Mouse (Mus musculus): ENCODE measurements around the gene Rbpj. TPM values are rescaled to one million over a fixed set of nuclear protein-coding genes. Genes with fewer than 3 reads are reported as not detected.
"Not testable (repeated sequence)": the region's sequence is repeated elsewhere in the genome, so short reads cannot be mapped to it uniquely, and the experiment has no call there.

Rbpj gene
- polyA plus RNA-seq, 1 experiment: 6.0 TPM

GRCm38 (mm10) chr5:53670321-53670938, 204.5 kb downstream of the Rbpj start:
- TF ChIP-seq CTCF (IDR thresholded peaks at IDR 0.05; ENCODE audit: control insufficient read depth, insufficient read depth, insufficient replicate concordance, low read depth, low read length): no peak
- no peak for TF ChIP-seq POLR2A (IDR thresholded peaks at IDR 0.05; ENCODE audit: control insufficient read depth, low read depth, low read length)

GRCm38 (mm10) chr5:53671507-53671906, 205.6 kb downstream of the Rbpj start:
- Histone ChIP-seq H3K27ac (ENCODE audit: control insufficient read depth, insufficient read depth, low read depth, low read length) (no peak overlapping the region), H3K36me3 (ENCODE audit: control insufficient read depth, insufficient read depth, low read length) (no peaks in the 10 kb centered on the region), H3K4me3 (ENCODE audit: control insufficient read depth, low read depth, low read length) (no peak overlapping the region), H3K4me1 (ENCODE audit: control insufficient read depth, insufficient read depth, low read length) (peaks cover 3% of the 10 kb centered on the region; the same call in 1 of the 2 replicates), H3K27me3 (ENCODE audit: control insufficient read depth, insufficient read depth, low read length) (no peaks in the 10 kb centered on the region)
- TF ChIP-seq CTCF (IDR thresholded peaks at IDR 0.05; ENCODE audit: control insufficient read depth, insufficient read depth, insufficient replicate concordance, low read depth, low read length) (no peak), POLR2A (IDR thresholded peaks at IDR 0.05; ENCODE audit: control insufficient read depth, low read depth, low read length) (no peak)

More at GRCm38 (mm10) chr5:53670321-53670938, 204.5 kb downstream of the Rbpj start:
- no peak overlapping the region for H3K4me3 ChIP-seq (ENCODE audit: control insufficient read depth, low read depth, low read length)
- no peaks in the 10 kb centered on the region for H3K27me3 ChIP-seq (ENCODE audit: control insufficient read depth, insufficient read depth, low read length)
- no peak overlapping the region for H3K27ac ChIP-seq (ENCODE audit: control insufficient read depth, insufficient read depth, low read depth, low read length)
- H3K36me3 ChIP-seq (ENCODE audit: control insufficient read depth, insufficient read depth, low read length): no peaks in the 10 kb centered on the region
- H3K4me1 ChIP-seq (ENCODE audit: control insufficient read depth, insufficient read depth, low read length): peaks cover 3% of the 10 kb centered on the region; the same call in 1 of the 2 replicates

- Histone ChIP-seq H3K27ac (ENCODE audit: control insufficient read depth, insufficient read depth, low read depth, low read length) (no peak overlapping the region), H3K36me3 (ENCODE audit: control insufficient read depth, insufficient read depth, low read length) (no peaks in the 10 kb centered on the region), H3K27me3 (ENCODE audit: control insufficient read depth, insufficient read depth, low read length) (no peaks in the 10 kb centered on the region), H3K4me1 (ENCODE audit: control insufficient read depth, insufficient read depth, low read length) (peaks cover 3% of the 10 kb centered on the region; the same call in 1 of the 2 replicates), H3K4me3 (ENCODE audit: control insufficient read depth, low read depth, low read length) (no peak overlapping the region)
- TF ChIP-seq CTCF (IDR thresholded peaks at IDR 0.05; ENCODE audit: control insufficient read depth, insufficient read depth, insufficient replicate concordance, low read depth, low read length) (peak; percentile 78; the same call in 1 of the 2 replicates), POLR2A (IDR thresholded peaks at IDR 0.05; ENCODE audit: control insufficient read depth, low read depth, low read length) (no peak)
These were observed 206.4 kb downstream of the Rbpj start for GRCm38 (mm10) chr5:53672352-53672751.

- H3K36me3 ChIP-seq (ENCODE audit: control insufficient read depth, insufficient read depth, low read length); H3K27me3 ChIP-seq (ENCODE audit: control insufficient read depth, insufficient read depth, low read length); H3K4me3 ChIP-seq (ENCODE audit: control insufficient read depth, low read depth, low read length); H3K4me1 ChIP-seq (ENCODE audit: control insufficient read depth, insufficient read depth, low read length); H3K27ac ChIP-seq (ENCODE audit: control insufficient read depth, insufficient read depth, low read depth, low read length): not testable (repeated sequence)
These were observed 207.7 kb downstream of the Rbpj start for GRCm38 (mm10) chr5:53673493-53674150.

- H3K4me3 ChIP-seq (ENCODE audit: control insufficient read depth, low read depth, low read length): no peak overlapping the region
- no peak for TF ChIP-seq CTCF (IDR thresholded peaks at IDR 0.05; ENCODE audit: control insufficient read depth, insufficient read depth, insufficient replicate concordance, low read depth, low read length)
- TF ChIP-seq POLR2A (IDR thresholded peaks at IDR 0.05; ENCODE audit: control insufficient read depth, low read depth, low read length): no peak
- no peak overlapping the region for H3K27ac ChIP-seq (ENCODE audit: control insufficient read depth, insufficient read depth, low read depth, low read length)
- H3K36me3 ChIP-seq (ENCODE audit: control insufficient read depth, insufficient read depth, low read length): no peaks in the 10 kb centered on the region
- H3K27me3 ChIP-seq (ENCODE audit: control insufficient read depth, insufficient read depth, low read length): no peaks in the 10 kb centered on the region
- H3K4me1 ChIP-seq (ENCODE audit: control insufficient read depth, insufficient read depth, low read length): no peaks in the 10 kb centered on the region; the same call in 1 of the 2 replicates
These were observed 210.7 kb downstream of the Rbpj start for GRCm38 (mm10) chr5:53676671-53677070.

GRCm38 (mm10) chr5:53678036-53678767, 212.2 kb downstream of the Rbpj start:
- Histone ChIP-seq H3K27ac (ENCODE audit: control insufficient read depth, insufficient read depth, low read depth, low read length) (no peak overlapping the region), H3K4me3 (ENCODE audit: control insufficient read depth, low read depth, low read length) (no peak overlapping the region), H3K27me3 (ENCODE audit: control insufficient read depth, insufficient read depth, low read length) (no peaks in the 10 kb centered on the region), H3K36me3 (ENCODE audit: control insufficient read depth, insufficient read depth, low read length) (no peaks in the 10 kb centered on the region), H3K4me1 (ENCODE audit: control insufficient read depth, insufficient read depth, low read length) (no peaks in the 10 kb centered on the region; the same call in 1 of the 2 replicates)
- TF ChIP-seq POLR2A (IDR thresholded peaks at IDR 0.05; ENCODE audit: control insufficient read depth, low read depth, low read length): no peak
- no peak for TF ChIP-seq CTCF (IDR thresholded peaks at IDR 0.05; ENCODE audit: control insufficient read depth, insufficient read depth, insufficient replicate concordance, low read depth, low read length)

GRCm38 (mm10) chr5:53679651-53680050, 213.7 kb downstream of the Rbpj start:
- TF ChIP-seq CTCF (IDR thresholded peaks at IDR 0.05; ENCODE audit: control insufficient read depth, insufficient read depth, insufficient replicate concordance, low read depth, low read length) (no peak), POLR2A (IDR thresholded peaks at IDR 0.05; ENCODE audit: control insufficient read depth, low read depth, low read length) (no peak)
- H3K4me1 ChIP-seq (ENCODE audit: control insufficient read depth, insufficient read depth, low read length): no peaks in the 10 kb centered on the region; the same call in 1 of the 2 replicates
- no peaks in the 10 kb centered on the region for H3K27me3 ChIP-seq (ENCODE audit: control insufficient read depth, insufficient read depth, low read length)
- H3K36me3 ChIP-seq (ENCODE audit: control insufficient read depth, insufficient read depth, low read length): no peaks in the 10 kb centered on the region
- no peak overlapping the region for H3K27ac ChIP-seq (ENCODE audit: control insufficient read depth, insufficient read depth, low read depth, low read length)
- no peak overlapping the region for H3K4me3 ChIP-seq (ENCODE audit: control insufficient read depth, low read depth, low read length)
